Mouse (Mus musculus) cerebellum, adult 9-10 months (tissue): ENCODE results near the gene Il9r.
A peak's percentile ranks its signal among the peaks of the same experiment; 100 is the strongest.

Source experiments
- DNase-seq: peaks from one replicate; pipeline ENCODE4 v3.0.0; 2022

Gene Il9r

GRCm38 (mm10) chr11:32198256-32198955 lies 1.7 kb downstream of the Il9r start:
- no peak for DNase-seq

GRCm38 (mm10) chr11:32197766-32198165 lies 2.3 kb downstream of the Il9r start:
- DNase-seq = no peak

GRCm38 (mm10) chr11:32196727-32197126 lies 3.4 kb downstream of the Il9r start:
- no peak for DNase-seq

- DNase-seq = no peak
Observed at GRCm38 (mm10) chr11:32195867-32196540, 4.1 kb downstream of the Il9r start.

- no peak for DNase-seq
Observed at GRCm38 (mm10) chr11:32194626-32195025, 5.5 kb downstream of the Il9r start.

- DNase-seq = no peak
Observed at GRCm38 (mm10) chr11:32194086-32194485, 6.0 kb downstream of the Il9r start.

GRCm38 (mm10) chr11:32193156-32193555 lies 6.9 kb downstream of the Il9r start:
- DNase-seq = no peak

GRCm38 (mm10) chr11:32190603-32191110 lies 9.4 kb downstream of the Il9r start:
- DNase-seq = no peak

- DNase-seq = no peak
Observed at GRCm38 (mm10) chr11:32190119-32190518, 10.0 kb downstream of the Il9r start.

- no peak for DNase-seq
Observed at GRCm38 (mm10) chr11:32189434-32189833, 10.6 kb downstream of the Il9r start.

GRCm38 (mm10) chr11:32188881-32189280 lies 11.2 kb downstream of the Il9r start:
- DNase-seq = no peak

GRCm38 (mm10) chr11:32187256-32187655 lies 12.8 kb downstream of the Il9r start:
- DNase-seq = no peak

GRCm38 (mm10) chr11:32186031-32186430 lies 14.0 kb downstream of the Il9r start:
- no peak for DNase-seq

GRCm38 (mm10) chr11:32184469-32184868 lies 15.6 kb downstream of the Il9r start:
- DNase-seq = no peak

GRCm38 (mm10) chr11:32181973-32182868 lies 17.9 kb downstream of the Il9r start:
- peak; percentile 91 for DNase-seq

- no peak for DNase-seq
Observed at GRCm38 (mm10) chr11:32181246-32181645, 18.8 kb downstream of the Il9r start.

GRCm38 (mm10) chr11:32178506-32178905 lies 21.6 kb downstream of the Il9r start:
- DNase-seq = no peak

GRCm38 (mm10) chr11:32166683-32167082 lies 33.4 kb downstream of the Il9r start:
- DNase-seq = no peak

- DNase-seq = peak; percentile 78
Observed at GRCm38 (mm10) chr11:32161922-32162804, 37.9 kb downstream of the Il9r start.

- DNase-seq = peak; percentile 47
Observed at GRCm38 (mm10) chr11:32161500-32161899, 38.6 kb downstream of the Il9r start.

- no peak for DNase-seq
Observed at GRCm38 (mm10) chr11:32160341-32160740, 39.7 kb downstream of the Il9r start.

GRCm38 (mm10) chr11:32159176-32159575 lies 40.9 kb downstream of the Il9r start:
- no peak for DNase-seq
